Mouse (Mus musculus) MEL (cell line): ENCODE data around the gene Ak6. TPM values are rescaled to one million over a fixed set of nuclear protein-coding genes. Genes with fewer than 3 reads are reported as not detected.

ENCODE experiments used
- DNase-seq: peaks from one replicate; pipeline ENCODE4 v3.0.0; 2011; ENCODE audit warnings: low read depth, low spot score
- H3K27ac ChIP-seq: 2 replicates; pipeline ENCODE4 v1.5.1; 2012; ENCODE audit warnings: low read depth, mild to moderate bottlenecking, control low read depth, low read length, moderate library complexity; ENCODE audit not compliant: control insufficient read depth
- H3K27me3 ChIP-seq, 2 experiments: fragments of 150-350 bp in 1 of 2; sonication (generic) in 1 of 2; 2 replicates each; pipeline ENCODE4 v1.6.1; 2012; ENCODE audit warnings: low read length in 2 of 2, mild to moderate bottlenecking in 2 of 2, improper control_type of control experiment in 1 of 2, moderate library complexity in 1 of 2; ENCODE audit not compliant: insufficient read depth in 2 of 2, control insufficient read depth in 1 of 2
- H3K36me3 ChIP-seq, 2 experiments: 2 replicates each; pipeline ENCODE4 v1.6.1; 2012 to 2014; ENCODE audit warnings: low read length in 2 of 2, improper control_type of control experiment in 1 of 2, inconsistent platforms in 1 of 2, mild to moderate bottlenecking in 1 of 2; ENCODE audit not compliant: insufficient read depth in 2 of 2, control insufficient read depth in 1 of 2
- H3K4me1 ChIP-seq, 2 experiments: fragments of 150-350 bp in 1 of 2; sonication (generic) in 1 of 2; 2 replicates each; pipeline ENCODE4 v1.6.1; 2012; ENCODE audit warnings: low read length in 2 of 2, improper control_type of control experiment in 1 of 2, mild to moderate bottlenecking in 1 of 2; ENCODE audit not compliant: insufficient read depth in 2 of 2, control insufficient read depth in 1 of 2
- H3K4me3 ChIP-seq, 2 experiments: fragments of 150-350 bp in 1 of 2; sonication (generic) in 1 of 2; 2 replicates each; pipeline ENCODE4 v1.5.1; 2012; ENCODE audit warnings: low read depth in 2 of 2, low read length in 2 of 2, mild to moderate bottlenecking in 2 of 2, moderate library complexity in 2 of 2, control low read depth in 1 of 2, improper control_type of control experiment in 1 of 2; ENCODE audit not compliant: control insufficient read depth in 1 of 2, insufficient read depth in 1 of 2
- H3K79me2 ChIP-seq: 2 replicates; pipeline ENCODE4 v1.6.1; 2012; ENCODE audit warnings: mild to moderate bottlenecking, low read length, moderate library complexity; ENCODE audit not compliant: control insufficient read depth, poor library complexity, insufficient read depth
- H3K9ac ChIP-seq: 2 replicates; pipeline ENCODE4 v1.6.1; 2012; ENCODE audit warnings: low read depth, mild to moderate bottlenecking, control low read depth, low read length, moderate library complexity; ENCODE audit not compliant: control insufficient read depth, poor library complexity, severe bottlenecking
- H3K9me3 ChIP-seq: fragments of 150-350 bp; sonication (generic); replicated peaks from 2 replicates; pipeline ENCODE4 v1.6.1; 2012; ENCODE audit warnings: mild to moderate bottlenecking, low read length, improper control_type of control experiment, moderate library complexity; ENCODE audit not compliant: insufficient read depth
- CHD1 ChIP-seq: IDR thresholded peaks from 2 replicates; pipeline ENCODE4 v1.6.1; 2012; ENCODE audit warnings: low read depth, mild to moderate bottlenecking, inconsistent platforms, low read length, improper control_type of control experiment
- CHD2 ChIP-seq: IDR thresholded peaks from 2 replicates; pipeline ENCODE4 v1.6.1; 2011; ENCODE audit warnings: low read length, improper control_type of control experiment
- EP300 ChIP-seq, 2 experiments: IDR thresholded peaks; 2 replicates each; pipeline ENCODE4 v1.6.1; 2011; ENCODE audit warnings: improper control_type of control experiment in 2 of 2, low read length in 2 of 2, low read depth in 1 of 2, mild to moderate bottlenecking in 1 of 2
- ETS1 ChIP-seq: IDR thresholded peaks from 2 replicates; pipeline ENCODE4 v1.6.1; 2012; ENCODE audit warnings: low read depth, mild to moderate bottlenecking, inconsistent platforms, low read length, improper control_type of control experiment, moderate library complexity
- HCFC1 ChIP-seq: IDR thresholded peaks from 2 replicates; pipeline ENCODE4 v1.6.1; 2012; ENCODE audit warnings: low read depth, mild to moderate bottlenecking, inconsistent platforms, low read length, improper control_type of control experiment, moderate library complexity
- MAX ChIP-seq: IDR thresholded peaks from 2 replicates; pipeline ENCODE4 v1.6.1; 2011; ENCODE audit warnings: low read length, improper control_type of control experiment
- MAZ ChIP-seq: IDR thresholded peaks from 2 replicates; pipeline ENCODE4 v1.6.1; 2012; ENCODE audit warnings: low read depth, mild to moderate bottlenecking, inconsistent platforms, low read length, improper control_type of control experiment
- MEF2A ChIP-seq: IDR thresholded peaks from 2 replicates; pipeline ENCODE4 v1.6.1; 2014; ENCODE audit warnings: low read depth, mild to moderate bottlenecking, inconsistent platforms, low read length, improper control_type of control experiment; ENCODE audit not compliant: poor library complexity, insufficient replicate concordance, severe bottlenecking; ENCODE audit errors: extremely low read depth
- MXI1 ChIP-seq: IDR thresholded peaks from 2 replicates; pipeline ENCODE4 v1.6.1; 2011; ENCODE audit warnings: mild to moderate bottlenecking, low read depth, low read length, improper control_type of control experiment
- MYB ChIP-seq: IDR thresholded peaks from 2 replicates; pipeline ENCODE4 v1.6.1; 2011; ENCODE audit warnings: mild to moderate bottlenecking, low read depth, low read length, improper control_type of control experiment
- MYC ChIP-seq: IDR thresholded peaks from 2 replicates; pipeline ENCODE4 v1.6.1; 2011; ENCODE audit warnings: low read depth, mild to moderate bottlenecking, low read length, improper control_type of control experiment, moderate library complexity
- NELFE ChIP-seq: IDR thresholded peaks from 2 replicates; pipeline ENCODE4 v1.6.1; 2011; ENCODE audit warnings: low read depth, low read length, improper control_type of control experiment
- POLR2A ChIP-seq, 2 experiments: IDR thresholded peaks; 2 replicates each; pipeline ENCODE4 v1.6.1; 2011 to 2012; ENCODE audit warnings: low read length in 2 of 2, mild to moderate bottlenecking in 2 of 2, control low read depth in 1 of 2, improper control_type of control experiment in 1 of 2, low read depth in 1 of 2, moderate library complexity in 1 of 2; ENCODE audit not compliant: control insufficient read depth in 1 of 2, insufficient read depth in 1 of 2, poor library complexity in 1 of 2
- POLR2AphosphoS5 ChIP-seq: IDR thresholded peaks from 2 replicates; pipeline ENCODE4 v1.6.1; 2012; ENCODE audit warnings: low read depth, borderline replicate concordance, mild to moderate bottlenecking, inconsistent platforms, low read length, moderate library complexity, mixed read lengths
- RCOR1 ChIP-seq: IDR thresholded peaks from 2 replicates; pipeline ENCODE4 v1.6.1; 2012; ENCODE audit warnings: low read depth, mild to moderate bottlenecking, inconsistent platforms, low read length, improper control_type of control experiment
- SIN3A ChIP-seq: IDR thresholded peaks from 2 replicates; pipeline ENCODE4 v1.6.1; 2012; ENCODE audit warnings: low read length, improper control_type of control experiment, inconsistent platforms
- SMC3 ChIP-seq: IDR thresholded peaks from 2 replicates; pipeline ENCODE4 v1.6.1; 2011; ENCODE audit warnings: low read depth, low read length, improper control_type of control experiment
- TBP ChIP-seq: IDR thresholded peaks from 2 replicates; pipeline ENCODE4 v1.8.0; 2011; ENCODE audit warnings: low read depth, low read length, improper control_type of control experiment
- USF1 ChIP-seq: IDR thresholded peaks from 2 replicates; pipeline ENCODE4 v1.6.1; 2014; ENCODE audit warnings: low read depth, mild to moderate bottlenecking, inconsistent platforms, low read length, improper control_type of control experiment, moderate library complexity
- USF2 ChIP-seq, 2 experiments: IDR thresholded peaks; 2 replicates each; pipeline ENCODE4 v1.6.1; 2011 to 2012; ENCODE audit warnings: improper control_type of control experiment in 2 of 2, low read length in 2 of 2, borderline replicate concordance in 1 of 2, inconsistent platforms in 1 of 2, low read depth in 1 of 2, mild to moderate bottlenecking in 1 of 2; ENCODE audit not compliant: insufficient read depth in 1 of 2
- ZC3H11A ChIP-seq: IDR thresholded peaks from 2 replicates; pipeline ENCODE4 v1.6.1; 2012; ENCODE audit warnings: low read depth, mild to moderate bottlenecking, inconsistent platforms, low read length, improper control_type of control experiment
- ZKSCAN1 ChIP-seq: IDR thresholded peaks from 2 replicates; pipeline ENCODE4 v1.6.1; 2012; ENCODE audit warnings: low read depth, mild to moderate bottlenecking, inconsistent platforms, low read length, improper control_type of control experiment, moderate library complexity
- ZNF384 ChIP-seq: IDR thresholded peaks from 2 replicates; pipeline ENCODE4 v1.6.1; 2012; ENCODE audit warnings: low read depth, mild to moderate bottlenecking, inconsistent platforms, low read length, improper control_type of control experiment
- polyA plus RNA-seq, 2 experiments: library from polyadenylated mRNA; stranded (reverse) in 1 of 2; unstranded in 1 of 2; fragments of >175 nt in 1 of 2; fragments of >200 nt in 1 of 2; gene quantifications; 2 replicates each; pipeline versions ENCODE4 v1.2.1 to v1.2.4; 2012; ENCODE audit warnings: low replicate concordance in 2 of 2, low read depth in 1 of 2; ENCODE audit not compliant: insufficient read length in 2 of 2, insufficient read depth in 1 of 2, missing spikeins in 1 of 2
- total RNA-seq: library from RNA; depleted of rRNA; stranded (reverse); fragments of 300-350 nt; gene quantifications from 2 replicates; pipeline ENCODE4 v1.2.3, GENCODE M21; 2012

Ak6 gene
- total and polyA plus RNA-seq, 3 experiments, result 199 to 234 (median 216) TPM

DNA sequence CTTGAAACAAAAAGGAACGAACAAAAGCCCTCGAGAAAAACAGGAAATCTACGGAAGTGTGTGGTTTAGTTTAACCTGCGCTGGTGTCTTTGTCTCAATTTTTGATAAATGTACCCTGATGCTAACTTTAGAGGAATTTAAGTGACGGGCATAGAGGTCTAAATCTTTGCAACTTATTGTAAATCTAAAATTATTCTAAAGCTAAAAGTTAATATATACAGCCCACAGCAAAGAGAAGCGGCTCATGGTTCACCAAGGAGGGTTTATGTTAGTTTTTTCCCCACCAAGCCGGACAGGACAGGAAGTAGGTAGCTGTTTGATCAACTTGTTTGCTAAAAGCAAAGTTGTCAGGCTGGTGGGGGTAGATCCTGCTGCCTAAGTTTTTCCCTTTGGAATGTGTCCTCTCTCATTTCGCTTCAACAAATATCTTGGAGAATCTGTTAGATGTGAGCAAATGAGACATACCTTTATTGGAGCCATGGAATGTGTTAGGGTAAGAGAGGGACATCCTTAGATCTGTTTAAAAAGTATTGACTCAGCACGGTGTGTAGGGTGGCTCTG lies 19.5 kb downstream of the Ak6 start:
- H3K9ac ChIP-seq, result no peak overlapping the region
- no peak overlapping the region for H3K4me3 ChIP-seq
- peaks cover 0 to 5% of the 10 kb centered on the region in 2 experiments; a peak in 2 of 4 replicates for H3K36me3 ChIP-seq
- H3K4me1 ChIP-seq, result no peaks in the 10 kb centered on the region
- TF ChIP-seq NELFE (no peak), MYB (no peak), POLR2A (IDR thresholded peaks at IDR 0.05; ENCODE audit: control insufficient read depth in 1 of 2, insufficient read depth in 1 of 2, low read depth in 1 of 2, low read length in 2 of 2, poor library complexity in 1 of 2) (no peak), CHD2 (no peak), ZC3H11A (no peak), SMC3 (no peak), USF2 (IDR thresholded peaks at IDR 0.05; ENCODE audit: borderline replicate concordance in 1 of 2, insufficient read depth in 1 of 2, low read depth in 1 of 2, low read length in 2 of 2) (no peak), TBP (no peak), CHD1 (no peak), MEF2A (no peak), EP300 (IDR thresholded peaks at IDR 0.05; ENCODE audit: low read depth in 1 of 2, low read length in 2 of 2) (no peak)
- H3K79me2 ChIP-seq, result no peaks in the 10 kb centered on the region
- H3K27ac ChIP-seq, result no peak overlapping the region
- no peaks in the 10 kb centered on the region for H3K27me3 ChIP-seq
- H3K9me3 ChIP-seq, result no peaks in the 10 kb centered on the region
- no peak for DNase-seq

DNA sequence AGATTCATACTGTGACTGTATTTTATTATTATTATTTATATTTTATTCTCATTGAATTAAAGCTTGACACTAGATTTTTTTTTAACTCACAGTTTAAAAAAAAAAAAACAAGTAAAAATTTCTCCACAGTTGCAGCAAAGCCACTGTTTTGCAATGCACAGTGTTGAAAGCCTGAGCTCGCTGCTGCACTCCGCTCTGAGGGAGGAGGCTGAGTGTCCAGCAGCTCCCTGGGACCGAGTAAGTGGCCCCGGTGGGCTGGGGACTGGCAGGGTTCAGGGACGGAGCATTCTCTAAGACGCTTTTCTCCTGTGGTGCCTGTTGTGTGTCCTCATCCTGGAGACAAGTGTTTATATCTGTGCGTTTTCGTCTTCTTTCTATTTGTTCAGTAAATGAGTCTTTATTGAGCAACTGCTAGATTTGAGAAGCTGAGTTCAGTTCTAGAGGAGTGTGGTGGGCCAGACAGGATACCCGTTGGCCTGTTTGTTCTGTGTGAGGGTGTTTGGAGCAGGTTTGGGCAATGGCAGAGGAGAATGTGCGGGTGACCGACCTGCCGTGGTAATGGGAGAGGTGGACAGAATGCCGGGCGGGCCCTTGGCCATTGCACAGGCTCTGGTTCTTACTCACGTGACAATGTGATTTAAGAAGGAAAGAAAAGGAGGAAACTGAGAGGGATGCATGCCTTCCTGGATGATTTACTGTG lies 25.3 kb downstream of the Ak6 start:
- Histone ChIP-seq H3K9me3 (no peaks in the 10 kb centered on the region), H3K4me1 (no peaks in the 10 kb centered on the region; a peak in 1 of 4 replicates), H3K36me3 (no peaks in the 10 kb centered on the region), H3K27me3 (no peaks in the 10 kb centered on the region), H3K9ac (no peak overlapping the region), H3K79me2 (no peaks in the 10 kb centered on the region), H3K4me3 (no peak overlapping the region), H3K27ac (no peak overlapping the region)
- no peak for TF ChIP-seq USF1
- DNase-seq, result no peak

DNA sequence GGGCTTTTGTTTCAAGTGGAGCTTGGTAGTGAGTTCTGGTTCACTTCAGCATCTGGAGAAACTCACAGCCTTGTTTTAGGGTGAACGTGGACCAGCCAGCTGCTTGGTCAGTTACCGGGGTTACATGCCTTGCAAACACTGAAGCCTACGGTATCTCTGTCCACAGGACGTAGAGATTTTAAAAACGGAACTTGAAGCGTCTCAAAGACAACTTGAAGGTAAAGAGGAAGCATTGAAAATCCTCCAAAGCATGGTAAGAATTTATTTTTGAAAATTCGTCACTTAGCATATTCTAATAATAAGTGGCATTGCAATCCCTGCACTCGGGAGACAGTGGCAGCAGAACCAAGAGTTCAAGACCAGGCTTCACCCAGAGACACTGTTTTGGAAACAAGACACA lies 30.8 kb downstream of the Ak6 start:
- no peaks in the 10 kb centered on the region for H3K9me3 ChIP-seq
- H3K4me3 ChIP-seq, result peak overlapping the region; percentile 22 to 35
- DNase-seq, result peak; percentile 67
- no peak for TF ChIP-seq ZKSCAN1
- TF ChIP-seq ZNF384, result peak; percentile 61; the same call in 1 of the 2 replicates
- peak; percentile 23; the same call in 1 of the 2 replicates for TF ChIP-seq ETS1
- TF ChIP-seq SIN3A, result peak; percentile 51; the same call in 1 of the 2 replicates
- TF ChIP-seq RCOR1, result 0 out of 2 replicates have a peak, but pooled peaks have one; percentile 21
- no peak for TF ChIP-seq MEF2A
- peak; percentile 20 to 23; a peak in 1 of 4 replicates for TF ChIP-seq EP300 (IDR thresholded peaks at IDR 0.05; ENCODE audit: low read depth in 1 of 2, low read length in 2 of 2)
- TF ChIP-seq MYC, result no peak
- peak; percentile 26; the same call in 1 of the 2 replicates for TF ChIP-seq MAX
- TF ChIP-seq NELFE, result no peak
- no peak for TF ChIP-seq USF2 (IDR thresholded peaks at IDR 0.05; ENCODE audit: borderline replicate concordance in 1 of 2, insufficient read depth in 1 of 2, low read depth in 1 of 2, low read length in 2 of 2)
- TF ChIP-seq POLR2AphosphoS5, result no peak
- no peak for TF ChIP-seq MAZ
- TF ChIP-seq HCFC1, result peak; percentile 29; the same call in 1 of the 2 replicates
- TF ChIP-seq MXI1, result 0 out of 2 replicates have a peak, but pooled peaks have one; percentile 44
- no peak overlapping the region for H3K9ac ChIP-seq
- H3K27me3 ChIP-seq, result no peaks in the 10 kb centered on the region
- 0 out of 2 replicates have a peak overlapping the region, but pooled peaks have one; percentile 27 for H3K27ac ChIP-seq
- no peaks in the 10 kb centered on the region for H3K79me2 ChIP-seq
- no peaks in the 10 kb centered on the region; a peak in 2 of 4 replicates for H3K4me1 ChIP-seq
- H3K36me3 ChIP-seq, result peaks cover 0 to 7% of the 10 kb centered on the region in 2 experiments; a peak in 2 of 4 replicates
